Mouse (Mus musculus) E14TG2a.4 (cell line): ENCODE results near the gene Slc6a9.

Experiments
- CTCF ChIP-seq: conservative IDR thresholded peaks from 2 replicates; pipeline ENCODE4 v1.5.1; 2014; ENCODE audit warnings: low read length
- POU5F1 ChIP-seq: IDR thresholded peaks from 2 replicates; pipeline ENCODE4 v1.6.1; 2014; ENCODE audit warnings: low read length, borderline replicate concordance

GRCm38 (mm10) chr4:117912131-117912561, 77.8 kb downstream of the Slc6a9 start:
- TF ChIP-seq CTCF (no peak), POU5F1 (no peak)
